Mouse (Mus musculus): ENCODE results near the gene Gm20795. TPM values are rescaled to one million over a fixed set of nuclear protein-coding genes. Genes with fewer than 3 reads are reported as not detected.
"Not testable (repeated sequence)": the region's sequence is repeated elsewhere in the genome, so short reads cannot be mapped to it uniquely, and the experiment has no call there.

Gm20795 gene
- not detected in 2 replicates for polyA plus RNA-seq (2012)

DNA sequence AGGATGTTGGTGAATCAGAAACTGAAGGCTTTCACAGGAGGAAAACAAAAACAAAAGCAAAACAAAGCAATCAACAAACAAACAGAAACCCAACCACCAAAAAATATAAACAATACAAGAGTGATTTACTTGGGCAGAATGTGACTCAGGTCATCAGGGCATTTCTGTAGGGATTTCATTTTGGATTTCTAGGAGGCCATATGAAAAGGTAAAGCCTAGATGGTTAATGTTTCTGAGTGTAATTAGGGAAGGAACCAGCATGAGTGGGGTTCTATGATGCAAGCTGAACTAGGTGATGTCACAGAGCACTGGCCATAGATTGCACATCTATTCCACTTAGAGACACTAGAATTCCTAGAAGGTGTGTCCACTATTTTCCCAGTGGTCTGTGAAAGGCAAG lies at the start of gene Gm20795:
TSS of gene Gm20795 (plus strand) at position 301 of the 400 bp plus-strand sequence.
- H3K36me3 ChIP-seq (ENCODE audit: control insufficient read depth); H3K9me3 ChIP-seq (ENCODE audit: control insufficient read depth, low read length); H3K4me1 ChIP-seq (ENCODE audit: control insufficient read depth); H3K27me3 ChIP-seq (ENCODE audit: control insufficient read depth); H3K4me3 ChIP-seq (replicated peaks): not testable (repeated sequence)

DNA sequence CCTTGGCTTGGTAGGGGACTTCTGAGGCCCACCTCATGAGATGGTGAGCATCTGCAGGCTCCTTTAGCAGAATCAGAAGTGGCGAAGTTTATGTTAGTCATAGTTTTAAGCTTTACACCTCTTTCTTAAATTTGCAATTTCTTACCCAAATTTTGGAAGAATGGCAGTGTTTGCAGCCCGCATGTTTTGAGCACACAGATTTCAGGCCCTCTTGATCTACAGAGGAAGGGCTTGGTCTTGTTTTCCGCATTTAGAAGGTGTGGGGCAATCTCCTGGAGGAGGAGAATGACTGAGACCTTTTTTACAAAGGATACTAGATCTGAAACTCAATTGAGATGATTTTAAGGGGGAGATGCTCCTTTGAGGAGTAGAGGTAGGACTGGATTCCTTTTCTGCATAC lies 29.0 kb upstream of the Gm20795 start, which contains the start of gene Gm21797:
TSS of gene Gm21797 (minus strand) at position 101 of the 400 bp plus-strand sequence.
- not testable (repeated sequence) for H3K27me3 ChIP-seq (ENCODE audit: control insufficient read depth); H3K36me3 ChIP-seq (ENCODE audit: control insufficient read depth); H3K9me3 ChIP-seq (ENCODE audit: control insufficient read depth, low read length); H3K4me1 ChIP-seq (ENCODE audit: control insufficient read depth); H3K4me3 ChIP-seq (replicated peaks)

Other genes with a start within 250 kb of the Gm20795 start
- not detected in 2 replicates for gene Gm21852, start 152.9 kb upstream of the Gm20795 start, polyA plus RNA-seq (2012)
- not detected in 2 replicates for gene Gm21797, start 29.1 kb upstream of the Gm20795 start, polyA plus RNA-seq (2012)

All from erythroblast, embryonic 14.5 days (primary cell).